Comparison of ENCODE assay signal across 16 mouse cellular contexts in genomic region chr1:19881193-19881592, GRCm38 (mm10).
DNase-seq lines count a peak whose midpoint lies in the region; ATAC-seq and TF ChIP-seq lines count a peak whose summit lies in the region.
"Had no signal": no experiment of that assay in that cellular context is flagged by ENCODE, and none has a peak within 500 bp of the region (broad histone marks: within the 10 kb centered on the region; RNA-seq: fewer than 3 reads in every experiment).

No protein-coding gene starts in this region.

- TF ChIP-seq POLR2A in kidney, adult 2 months (IDR thresholded peaks at IDR 0.05; ENCODE audit: low read depth, low read length): no peak

- no peak overlapping the region for H3K27ac ChIP-seq in forebrain, embryonic 16.5 days (ENCODE audit: low read length)
- H3K27ac ChIP-seq in forebrain, embryonic 11.5 days (ENCODE audit: low read depth, low read length): no peak overlapping the region
- no peak overlapping the region for H3K27ac ChIP-seq in kidney, adult 2 months (ENCODE audit: insufficient read depth, low read depth, low read length)
- H3K27ac ChIP-seq: gastrocnemius, adult 2 months; left cerebral cortex, adult 2 months; lung, embryonic 15.5 days; stomach, postnatal 0 days had no signal

- H3K36me3 ChIP-seq in forebrain, embryonic 16.5 days (ENCODE audit: control insufficient read depth, insufficient read depth): no peaks in the 10 kb centered on the region
- H3K36me3 ChIP-seq in forebrain, embryonic 11.5 days (ENCODE audit: control insufficient read depth, insufficient read depth, low read length): no peaks in the 10 kb centered on the region
- no peaks in the 10 kb centered on the region for H3K36me3 ChIP-seq in kidney, adult 2 months (ENCODE audit: control insufficient read depth, insufficient read depth, low read length)
- H3K36me3 ChIP-seq: lung, embryonic 15.5 days had no signal

- H3K9me3 ChIP-seq in forebrain, embryonic 16.5 days (ENCODE audit: control insufficient read depth, low read length): no peaks in the 10 kb centered on the region
- H3K9me3 ChIP-seq in forebrain, embryonic 11.5 days (ENCODE audit: control insufficient read depth, low read length): no peaks in the 10 kb centered on the region
- H3K9me3 ChIP-seq: lung, embryonic 15.5 days had no signal

- no peak for TF ChIP-seq CTCF in kidney, adult 2 months (conservative IDR thresholded peaks at IDR 0.05; ENCODE audit: insufficient read depth, insufficient read length, low read depth, low read length)

- no peak for ATAC-seq in forebrain, embryonic 16.5 days
- ATAC-seq in forebrain, embryonic 11.5 days (replicated peaks; ENCODE audit: low FRiP score): no peak

- H3K27me3 ChIP-seq in forebrain, embryonic 16.5 days (replicated peaks; ENCODE audit: control insufficient read depth, insufficient read depth, low read length): no peaks in the 10 kb centered on the region
- peaks cover 2% of the 10 kb centered on the region; the same call in 1 of the 2 replicates for H3K27me3 ChIP-seq in forebrain, embryonic 11.5 days (ENCODE audit: control insufficient read depth, insufficient read depth, low read length)
- no peaks in the 10 kb centered on the region for H3K27me3 ChIP-seq in kidney, adult 2 months (replicated peaks; ENCODE audit: control insufficient read depth, insufficient read depth, low read length)
- H3K27me3 ChIP-seq: lung, embryonic 15.5 days had no signal

- 0 out of 2 replicates have a peak overlapping the region, but pooled peaks have one; percentile 9 for H3K4me2 ChIP-seq in forebrain, embryonic 16.5 days (ENCODE audit: low read length)
- H3K4me2 ChIP-seq in forebrain, embryonic 11.5 days (ENCODE audit: low read depth, low read length, severe bottlenecking): no peak overlapping the region
- H3K4me2 ChIP-seq: lung, embryonic 15.5 days had no signal

- H3K4me1 ChIP-seq in forebrain, embryonic 16.5 days (replicated peaks; ENCODE audit: control insufficient read depth, insufficient read depth, low read length): no peaks in the 10 kb centered on the region
- H3K4me1 ChIP-seq in forebrain, embryonic 11.5 days (replicated peaks; ENCODE audit: control insufficient read depth, insufficient read depth, low read length): no peaks in the 10 kb centered on the region
- H3K4me1 ChIP-seq in kidney, adult 2 months (ENCODE audit: control insufficient read depth, insufficient read depth, low read length): no peaks in the 10 kb centered on the region
- H3K4me1 ChIP-seq: lung, embryonic 15.5 days had no signal

- no peak overlapping the region for H3K9ac ChIP-seq in forebrain, embryonic 16.5 days (replicated peaks; ENCODE audit: low read depth, low read length)
- no peak overlapping the region for H3K9ac ChIP-seq in forebrain, embryonic 11.5 days (ENCODE audit: low read length)
- H3K9ac ChIP-seq: lung, embryonic 15.5 days had no signal

- no peak overlapping the region for H3K4me3 ChIP-seq in forebrain, embryonic 16.5 days (replicated peaks; ENCODE audit: low read length)
- no peak overlapping the region for H3K4me3 ChIP-seq in forebrain, embryonic 11.5 days (ENCODE audit: low read depth, low read length)
- H3K4me3 ChIP-seq in kidney, adult 2 months (ENCODE audit: insufficient read depth, low read depth, low read length): no peak overlapping the region
- H3K4me3 ChIP-seq: gastrocnemius, adult 2 months; left cerebral cortex, adult 2 months; lung, embryonic 15.5 days had no signal

- 39% methylated on average over 8 of the region's 8 CpGs for WGBS in forebrain, embryonic 16.5 days
- WGBS in forebrain, embryonic 11.5 days: 50% methylated on average over 8 of the region's 8 CpGs
- WGBS in kidney, adult 2 months: 63% methylated on average over 8 of the region's 8 CpGs

- DNase-seq in forebrain, embryonic 11.5 days (ENCODE audit: low spot score): no peak
- DNase-seq in urinary bladder, postnatal 14 days (ENCODE audit: low spot score): peak; percentile 9
- DNase-seq in urinary bladder, postnatal 4 days (ENCODE audit: low spot score in 2 of 2): no peak
- DNase-seq in hindlimb bud, embryonic 11.5 days (ENCODE audit: extremely low spot score, low read depth, low spot score): peak; percentile 3
- no peak for DNase-seq in right cerebral cortex, postnatal 14 days
- no peak for DNase-seq in cerebellum, postnatal 4 days (ENCODE audit: low spot score in 2 of 2)
- DNase-seq in kidney, adult 2 months: no peak
- DNase-seq: cerebellum, adult 9-10 months; gastrocnemius, adult 2 months; heart, postnatal 14 days; kidney, adult 18-20 months; thymus, postnatal 36 days had no signal

Comparison
In these comparisons a context has a peak if more than half of its experiments do, and no peak if none do; other contexts are left out.
1. DNase-seq: peak in urinary bladder, postnatal 14 days (single experiment) and hindlimb bud, embryonic 11.5 days (single experiment); none in forebrain, embryonic 11.5 days (single experiment), urinary bladder, postnatal 4 days (0 of 2), right cerebral cortex, postnatal 14 days (single experiment), cerebellum, postnatal 4 days (0 of 2) and kidney, adult 2 months (single experiment).